Mouse (Mus musculus): ENCODE data around the gene Alpk1. TPM values are rescaled to one million over a fixed set of nuclear protein-coding genes. Genes with fewer than 3 reads are reported as not detected.

Alpk1 gene
- polyA plus RNA-seq, 1 experiment from 2014 or later, result 1.3 TPM

DNA sequence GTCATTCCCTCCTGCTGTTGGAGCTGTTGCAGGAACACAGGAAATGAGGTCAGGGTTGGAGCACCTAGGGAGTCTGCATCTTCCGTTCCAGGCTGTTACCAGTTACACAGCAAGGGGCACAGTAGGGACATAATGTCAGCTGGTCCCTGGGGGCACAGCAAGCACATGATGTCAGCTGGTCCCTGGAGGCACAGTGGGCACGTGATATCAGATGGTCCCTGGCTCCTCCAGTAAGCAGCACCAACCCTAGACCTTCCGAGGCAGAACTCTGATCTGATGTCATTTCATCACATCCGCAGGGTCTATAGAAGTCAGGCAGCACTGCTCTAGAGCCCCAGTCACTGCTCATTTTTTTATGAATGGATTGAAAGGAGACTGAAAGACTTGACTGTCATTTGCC is 89.1 kb downstream of the Alpk1 start:
- Histone ChIP-seq H3K4me1 (replicated peaks; ENCODE audit: control insufficient read depth, insufficient read depth, low read length) (peaks cover 16% of the 10 kb centered on the region), H3K27ac (ENCODE audit: low read depth, low read length) (no peak overlapping the region), H3K4me3 (ENCODE audit: low read depth, low read length) (no peak overlapping the region), H3K9me3 (ENCODE audit: control insufficient read depth, low read length) (no peaks in the 10 kb centered on the region), H3K9ac (ENCODE audit: low read length) (no peak overlapping the region), H3K27me3 (ENCODE audit: control insufficient read depth, insufficient read depth, low read length) (peaks cover 2% of the 10 kb centered on the region; the same call in 1 of the 2 replicates), H3K4me2 (ENCODE audit: low read depth, low read length, severe bottlenecking) (no peak overlapping the region), H3K36me3 (ENCODE audit: control insufficient read depth, insufficient read depth, low read length) (no peaks in the 10 kb centered on the region)
- 77% methylated on average over 4 of the region's 4 CpGs for WGBS
- ATAC-seq (replicated peaks; ENCODE audit: low FRiP score), result no peak
- DNase-seq (ENCODE audit: low spot score), result no peak

DNA sequence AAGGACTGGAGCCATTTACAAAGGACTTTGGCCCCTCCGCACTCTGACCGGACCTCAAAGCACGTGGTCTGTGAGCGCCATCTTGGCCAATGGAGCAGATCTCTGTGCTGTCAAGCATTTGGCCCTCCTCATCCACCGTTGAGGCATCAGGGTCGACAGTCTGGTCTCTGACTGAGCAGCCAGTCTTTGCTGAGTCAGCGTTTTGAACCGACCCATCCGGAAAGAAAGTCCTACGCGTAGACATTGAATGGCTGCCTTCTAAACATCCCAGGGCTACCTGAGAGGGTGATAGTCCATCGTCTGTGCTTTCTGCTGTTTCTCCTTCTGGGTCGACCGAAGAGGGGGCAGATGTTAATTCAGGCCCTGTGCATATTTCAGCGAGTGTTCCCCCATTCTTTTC is 100.6 kb downstream of the Alpk1 start:
- no peak for DNase-seq (ENCODE audit: low spot score)
- no peak for ATAC-seq (replicated peaks; ENCODE audit: low FRiP score)
- no peak overlapping the region for H3K9ac ChIP-seq (ENCODE audit: low read length)
- no peaks in the 10 kb centered on the region for H3K9me3 ChIP-seq (ENCODE audit: control insufficient read depth, low read length)
- no peak overlapping the region for H3K4me3 ChIP-seq (ENCODE audit: low read depth, low read length)
- H3K36me3 ChIP-seq (ENCODE audit: control insufficient read depth, insufficient read depth, low read length), result no peaks in the 10 kb centered on the region
- no peaks in the 10 kb centered on the region for H3K27me3 ChIP-seq (ENCODE audit: control insufficient read depth, insufficient read depth, low read length)
- no peaks in the 10 kb centered on the region for H3K4me1 ChIP-seq (replicated peaks; ENCODE audit: control insufficient read depth, insufficient read depth, low read length)
- 93% methylated on average over 15 of the region's 15 CpGs for WGBS
- H3K27ac ChIP-seq (ENCODE audit: low read depth, low read length), result no peak overlapping the region
- H3K4me2 ChIP-seq (ENCODE audit: low read depth, low read length, severe bottlenecking), result no peak overlapping the region

DNA sequence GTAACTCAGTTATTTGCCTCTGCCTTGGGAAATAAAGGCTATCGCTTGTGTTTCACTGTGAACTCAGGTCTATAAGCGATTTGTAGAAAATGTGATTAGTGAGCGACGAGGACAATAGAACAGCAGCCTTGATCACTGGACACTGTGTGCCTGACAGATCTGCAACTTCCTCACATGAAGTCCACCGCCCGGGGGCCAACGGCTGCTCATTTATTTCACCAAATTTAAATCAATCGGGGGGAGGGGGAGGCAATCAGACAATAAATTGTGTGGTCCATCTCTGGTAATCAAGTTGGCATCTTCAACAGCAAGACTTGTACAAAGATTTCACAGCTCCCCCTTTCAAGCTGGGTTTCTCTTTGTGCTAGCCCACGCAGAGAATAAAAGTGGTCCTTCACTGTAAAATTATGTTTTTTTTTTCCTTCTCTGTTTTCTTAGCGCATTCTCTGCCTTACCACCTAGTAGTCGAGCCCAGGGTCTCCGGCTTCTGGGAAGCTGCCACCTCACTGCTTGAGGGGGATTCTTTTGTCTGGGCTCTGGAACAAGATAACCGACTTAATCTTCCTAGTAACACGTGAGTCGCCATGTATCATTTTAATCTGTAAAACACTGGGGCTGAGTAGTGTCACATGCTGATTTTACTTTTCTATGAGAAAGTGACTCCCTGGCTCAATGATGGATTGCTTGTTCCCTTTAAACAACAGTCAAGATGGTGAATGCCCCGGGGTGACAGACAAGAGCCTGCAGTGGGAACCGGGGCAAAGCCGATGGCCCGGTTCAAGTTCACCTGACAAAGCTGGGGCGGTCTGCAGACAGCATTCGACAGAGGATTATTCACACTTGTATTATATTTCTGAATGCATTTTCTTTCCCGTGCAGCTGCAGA is 118.4 kb downstream of the Alpk1 start:
- peak overlapping the region; percentile 23; the same call in 1 of the 2 replicates for H3K9ac ChIP-seq (ENCODE audit: low read length)
- H3K27me3 ChIP-seq (ENCODE audit: control insufficient read depth, insufficient read depth, low read length), result peaks cover 2% of the 10 kb centered on the region; the same call in 1 of the 2 replicates
- 0 out of 2 replicates have a peak overlapping the region, but pooled peaks have one; percentile 18 for H3K4me2 ChIP-seq (ENCODE audit: low read depth, low read length, severe bottlenecking)
- no peak overlapping the region for H3K4me3 ChIP-seq (ENCODE audit: low read depth, low read length)
- H3K36me3 ChIP-seq (ENCODE audit: control insufficient read depth, insufficient read depth, low read length), result no peaks in the 10 kb centered on the region
- WGBS, result 34% methylated on average over 22 of the region's 22 CpGs
- H3K9me3 ChIP-seq (ENCODE audit: control insufficient read depth, low read length), result no peaks in the 10 kb centered on the region
- peak; percentile 53 for ATAC-seq (replicated peaks; ENCODE audit: low FRiP score)
- no peak overlapping the region for H3K27ac ChIP-seq (ENCODE audit: low read depth, low read length)
- peaks cover 7% of the 10 kb centered on the region; the same call in 1 of the 2 replicates for H3K4me1 ChIP-seq (replicated peaks; ENCODE audit: control insufficient read depth, insufficient read depth, low read length)
- DNase-seq (ENCODE audit: low spot score), result no peak

DNA sequence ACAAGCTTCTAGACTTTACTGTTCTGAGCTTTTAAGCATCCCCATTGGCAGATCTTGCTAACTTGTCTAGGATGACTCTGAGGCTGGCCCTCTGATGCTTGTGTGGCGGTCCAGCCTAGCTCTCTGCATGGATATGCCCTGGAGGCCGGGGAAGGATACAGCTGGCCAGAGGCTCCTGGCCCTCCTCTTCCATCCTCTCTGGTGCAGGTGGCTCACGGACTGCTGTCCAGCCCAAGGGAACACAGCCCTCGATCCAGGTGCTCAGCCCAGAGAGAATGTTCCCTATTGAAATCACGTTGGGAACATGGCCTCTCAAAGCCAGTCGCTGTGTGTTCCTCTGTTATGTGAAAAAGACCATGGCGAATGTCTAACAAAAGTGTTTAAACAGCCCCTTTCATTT is 119.6 kb downstream of the Alpk1 start:
- ATAC-seq (replicated peaks; ENCODE audit: low FRiP score), result no peak

DNA sequence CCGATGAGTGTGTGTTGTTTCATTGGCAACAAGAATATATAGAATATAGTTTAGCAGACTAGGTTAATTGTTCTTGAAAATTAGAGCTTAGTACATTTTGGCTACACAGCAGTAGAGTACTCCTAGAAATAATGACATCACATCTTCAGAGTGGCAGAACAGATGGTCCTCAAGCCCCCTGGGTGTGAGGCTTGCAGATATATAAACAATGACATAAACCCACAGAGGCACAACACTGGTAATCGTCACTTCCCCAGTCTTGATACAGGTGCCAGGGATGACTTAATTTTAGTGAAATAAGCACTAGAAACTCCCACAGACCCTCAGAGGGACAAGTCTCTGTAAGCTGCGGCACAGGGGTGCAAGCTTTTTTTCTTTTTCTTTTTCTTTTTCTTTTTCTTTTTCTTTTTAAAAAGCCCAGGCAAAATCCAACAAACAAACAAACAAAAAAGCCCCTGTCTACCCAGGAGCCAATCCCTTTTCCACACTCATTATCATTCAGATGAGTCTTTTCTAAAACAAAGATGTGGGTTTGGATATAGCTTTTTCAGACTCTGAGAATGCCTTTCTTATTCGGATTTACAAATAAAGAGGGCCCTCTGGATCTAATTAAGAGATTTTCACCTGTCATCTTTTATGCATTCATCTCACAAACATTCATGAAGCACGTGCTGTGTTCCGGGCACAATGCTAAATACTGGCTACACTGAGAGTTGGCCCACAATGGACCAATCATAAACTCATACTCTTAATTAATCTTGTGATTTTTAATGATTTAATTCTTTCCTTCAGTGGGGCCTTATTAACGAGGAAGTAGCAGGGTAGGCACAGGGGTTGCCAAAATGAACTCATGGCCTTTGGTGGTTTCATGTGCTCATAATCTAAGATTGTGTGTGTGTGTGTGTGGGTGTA is 128.3 kb downstream of the Alpk1 start:
- DNase-seq (ENCODE audit: low spot score) (peak; percentile 54), ATAC-seq (replicated peaks; ENCODE audit: low FRiP score) (peak; percentile 80)
- no peak overlapping the region for H3K9ac ChIP-seq (ENCODE audit: low read length)
- H3K27me3 ChIP-seq (ENCODE audit: control insufficient read depth, insufficient read depth, low read length), result no peaks in the 10 kb centered on the region
- no peak overlapping the region for H3K4me3 ChIP-seq (ENCODE audit: low read depth, low read length)
- no peaks in the 10 kb centered on the region for H3K4me1 ChIP-seq (replicated peaks; ENCODE audit: control insufficient read depth, insufficient read depth, low read length)
- no peaks in the 10 kb centered on the region for H3K9me3 ChIP-seq (ENCODE audit: control insufficient read depth, low read length)
- no peak overlapping the region for H3K27ac ChIP-seq (ENCODE audit: low read depth, low read length)
- no peaks in the 10 kb centered on the region for H3K36me3 ChIP-seq (ENCODE audit: control insufficient read depth, insufficient read depth, low read length)
- H3K4me2 ChIP-seq (ENCODE audit: low read depth, low read length, severe bottlenecking), result no peak overlapping the region
- 29% methylated on average over 7 of the region's 7 CpGs for WGBS

More for the DNA sequence above, 119.6 kb downstream of the Alpk1 start:
- WGBS, result 65% methylated on average over 7 of the region's 7 CpGs
- H3K36me3 ChIP-seq (ENCODE audit: control insufficient read depth, insufficient read depth, low read length), result no peaks in the 10 kb centered on the region
- peaks cover 2% of the 10 kb centered on the region; the same call in 1 of the 2 replicates for H3K27me3 ChIP-seq (ENCODE audit: control insufficient read depth, insufficient read depth, low read length)
- H3K27ac ChIP-seq (ENCODE audit: low read depth, low read length), result no peak overlapping the region
- no peak overlapping the region for H3K4me3 ChIP-seq (ENCODE audit: low read depth, low read length)
- H3K4me2 ChIP-seq (ENCODE audit: low read depth, low read length, severe bottlenecking), result no peak overlapping the region
- H3K9ac ChIP-seq (ENCODE audit: low read length), result no peak overlapping the region
- H3K9me3 ChIP-seq (ENCODE audit: control insufficient read depth, low read length), result no peaks in the 10 kb centered on the region
- peaks cover 7% of the 10 kb centered on the region; the same call in 1 of the 2 replicates for H3K4me1 ChIP-seq (replicated peaks; ENCODE audit: control insufficient read depth, insufficient read depth, low read length)
- no peak for DNase-seq (ENCODE audit: low spot score)

DNA sequence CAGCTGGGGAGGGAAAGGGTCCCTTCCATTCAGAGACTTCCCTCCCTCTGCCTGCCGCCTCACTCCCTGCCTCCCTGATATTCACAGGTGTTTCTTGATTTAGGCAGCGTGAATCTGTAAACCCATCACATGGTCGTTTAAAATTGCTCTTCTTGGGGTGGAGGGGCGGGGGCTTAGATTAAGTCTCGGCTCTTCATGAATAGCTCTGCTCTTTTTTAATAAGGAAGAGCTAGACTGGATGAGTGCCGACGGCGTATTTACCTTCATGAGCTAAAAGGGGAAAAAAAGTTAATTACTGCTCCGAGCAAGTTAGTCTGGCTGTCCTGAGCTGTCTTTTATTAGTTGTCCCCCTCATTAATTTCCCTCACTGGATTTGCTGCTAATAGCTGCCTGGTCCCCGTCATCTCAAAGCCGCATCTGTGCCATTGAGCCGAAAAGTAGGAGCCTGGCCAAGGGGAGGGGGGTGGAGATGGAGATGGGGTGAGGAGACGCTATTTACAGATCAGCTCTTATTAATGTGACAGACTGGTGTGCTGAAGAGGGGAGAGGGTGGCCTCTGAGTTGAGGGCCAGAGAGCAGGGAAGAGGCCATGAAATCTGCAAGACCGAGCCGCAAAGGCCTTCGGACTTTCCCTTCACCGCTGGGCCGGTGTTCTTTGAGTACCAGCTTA is 134.0 kb downstream of the Alpk1 start:
- DNase-seq (ENCODE audit: low spot score) (peak; percentile 86), ATAC-seq (replicated peaks; ENCODE audit: low FRiP score) (peak; percentile 88)
- Histone ChIP-seq H3K9me3 (ENCODE audit: control insufficient read depth, low read length) (no peaks in the 10 kb centered on the region), H3K4me1 (replicated peaks; ENCODE audit: control insufficient read depth, insufficient read depth, low read length) (peaks cover 6% of the 10 kb centered on the region; the same call in 1 of the 2 replicates), H3K4me2 (ENCODE audit: low read depth, low read length, severe bottlenecking) (no peak overlapping the region), H3K27ac (ENCODE audit: low read depth, low read length) (peak overlapping the region; percentile 39; the same call in 1 of the 2 replicates), H3K4me3 (ENCODE audit: low read depth, low read length) (no peak overlapping the region), H3K27me3 (ENCODE audit: control insufficient read depth, insufficient read depth, low read length) (peaks cover 31% of the 10 kb centered on the region), H3K9ac (ENCODE audit: low read length) (no peak overlapping the region), H3K36me3 (ENCODE audit: control insufficient read depth, insufficient read depth, low read length) (no peaks in the 10 kb centered on the region)
- 20% methylated on average over 18 of the region's 18 CpGs for WGBS

DNA sequence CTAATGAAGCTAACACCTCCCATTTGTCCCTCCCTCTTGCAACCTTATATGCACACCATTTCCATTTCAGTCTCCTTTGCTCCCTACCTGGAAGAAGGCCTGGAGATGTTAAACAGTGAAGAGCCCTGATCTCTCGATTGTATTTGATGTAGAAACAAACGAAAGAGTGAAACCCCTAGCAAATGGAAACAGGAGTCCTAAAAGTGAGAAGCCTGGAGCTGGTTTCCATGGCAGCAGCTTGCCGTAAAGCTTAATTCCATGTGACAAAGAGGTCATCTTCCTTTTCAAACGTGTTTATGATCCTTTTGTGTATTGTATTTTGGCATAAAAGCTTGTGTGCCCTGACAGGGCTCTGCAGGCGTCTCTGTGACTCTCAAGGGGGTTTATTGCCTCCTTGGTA is 138.1 kb downstream of the Alpk1 start:
- 2% methylated on average over 5 of the region's 5 CpGs for WGBS
- Histone ChIP-seq H3K36me3 (ENCODE audit: control insufficient read depth, insufficient read depth, low read length) (no peaks in the 10 kb centered on the region), H3K9me3 (ENCODE audit: control insufficient read depth, low read length) (no peaks in the 10 kb centered on the region), H3K4me2 (ENCODE audit: low read depth, low read length, severe bottlenecking) (no peak overlapping the region), H3K4me1 (replicated peaks; ENCODE audit: control insufficient read depth, insufficient read depth, low read length) (peaks cover 19% of the 10 kb centered on the region), H3K9ac (ENCODE audit: low read length) (no peak overlapping the region), H3K27me3 (ENCODE audit: control insufficient read depth, insufficient read depth, low read length) (peaks cover 54% of the 10 kb centered on the region), H3K27ac (ENCODE audit: low read depth, low read length) (no peak overlapping the region), H3K4me3 (ENCODE audit: low read depth, low read length) (no peak overlapping the region)
- ATAC-seq (replicated peaks; ENCODE audit: low FRiP score) (no peak), DNase-seq (ENCODE audit: low spot score) (peak; percentile 51)
